Mouse (Mus musculus) hindbrain, embryonic 12.5 days (tissue): ENCODE data around the gene Tmem239. TPM values are rescaled to one million over a fixed set of nuclear protein-coding genes. Genes with fewer than 3 reads are reported as not detected.

Experiments
- ATAC-seq: fragments of 200-750 bp; cut with Nextera tagmentation; 2 replicates; pipeline ENCODE4 v1.8.0; 2017; ENCODE audit warnings: moderate TSS enrichment; ENCODE audit not compliant: low FRiP score
- H3K27ac ChIP-seq: fragments of 300-500 bp; sonication (generic); 2 replicates; pipeline ENCODE4 v1.5.1; 2016; ENCODE audit warnings: mild to moderate bottlenecking
- H3K27me3 ChIP-seq: fragments of 300-500 bp; sonication (generic); 2 replicates; pipeline ENCODE4 v1.6.1; 2016; ENCODE audit warnings: mild to moderate bottlenecking
- H3K36me3 ChIP-seq: fragments of 300-500 bp; sonication (generic); 2 replicates; pipeline ENCODE4 v1.6.1; 2016; ENCODE audit warnings: mild to moderate bottlenecking
- H3K4me1 ChIP-seq: fragments of 300-500 bp; sonication (generic); 2 replicates; pipeline ENCODE4 v1.6.1; 2016
- H3K4me2 ChIP-seq: fragments of 300-500 bp; sonication (generic); replicated peaks from 2 replicates; pipeline ENCODE4 v1.6.1; 2016; ENCODE audit warnings: mild to moderate bottlenecking
- H3K4me3 ChIP-seq: fragments of 300-500 bp; sonication (generic); 2 replicates; pipeline ENCODE4 v1.5.1; 2016; ENCODE audit warnings: mild to moderate bottlenecking
- H3K9ac ChIP-seq: fragments of 300-500 bp; sonication (generic); 2 replicates; pipeline ENCODE4 v1.6.1; 2016; ENCODE audit warnings: mild to moderate bottlenecking, moderate library complexity
- H3K9me3 ChIP-seq: fragments of 300-500 bp; sonication (generic); replicated peaks from 2 replicates; pipeline ENCODE4 v1.6.1; 2016; ENCODE audit warnings: mild to moderate bottlenecking
- WGBS: fragments of 180-500 bp; shearing (Covaris S2); methylation state at CpG from one replicate; pipeline ENCODE4 v1.1.7; 2016; 5-methylcytosine and 5-hydroxymethylcytosine counted together
- polyA plus RNA-seq: library from polyadenylated mRNA; unstranded; fragments of >200 nt; fragmentation: Nextera tagmentation; extraction: Ambion mirVana; gene quantifications from 2 replicates; pipeline ENCODE4 v1.2.1, GENCODE M21; 2016

Tmem239 gene
- polyA plus RNA-seq, 1 experiment from 2014 or later: not detected

- no peak overlapping the region for H3K4me2 ChIP-seq
- ATAC-seq: no peak
- H3K9me3 ChIP-seq: no peaks in the 10 kb centered on the region
- peaks cover 28% of the 10 kb centered on the region; the same call in 1 of the 2 replicates for H3K36me3 ChIP-seq
- no peak overlapping the region for H3K9ac ChIP-seq
- no peaks in the 10 kb centered on the region for H3K27me3 ChIP-seq
- no peak overlapping the region for H3K4me3 ChIP-seq
- WGBS: 87% methylated on average over 11 of the region's 11 CpGs
- no peak overlapping the region for H3K27ac ChIP-seq
- peaks cover 1% of the 10 kb centered on the region for H3K4me1 ChIP-seq
Measured at GRCm38 (mm10) chr2:130390993-130391625, 15.2 kb upstream of the Tmem239 start.

- no peak overlapping the region for H3K9ac ChIP-seq
- H3K4me1 ChIP-seq: peaks cover 18% of the 10 kb centered on the region
- no peak for ATAC-seq
- 0 out of 2 replicates have a peak, but pooled peaks cover 1% of the 10 kb centered on the region for H3K27me3 ChIP-seq
- no peaks in the 10 kb centered on the region for H3K9me3 ChIP-seq
- peaks cover 28% of the 10 kb centered on the region; the same call in 1 of the 2 replicates for H3K36me3 ChIP-seq
- 86% methylated on average over 3 of the region's 3 CpGs for WGBS
- no peak overlapping the region for H3K4me2 ChIP-seq
- H3K4me3 ChIP-seq: no peak overlapping the region
- no peak overlapping the region for H3K27ac ChIP-seq
Measured at GRCm38 (mm10) chr2:130392836-130393235, 13.4 kb upstream of the Tmem239 start.

GRCm38 (mm10) chr2:130395696-130396095, 10.6 kb upstream of the Tmem239 start:
- peaks cover 24% of the 10 kb centered on the region for H3K4me1 ChIP-seq
- H3K27ac ChIP-seq: no peak overlapping the region
- no peak overlapping the region for H3K4me3 ChIP-seq
- H3K9ac ChIP-seq: no peak overlapping the region
- H3K4me2 ChIP-seq: no peak overlapping the region
- ATAC-seq: no peak
- no peaks in the 10 kb centered on the region for H3K9me3 ChIP-seq
- peaks cover 15% of the 10 kb centered on the region for H3K27me3 ChIP-seq
- WGBS: 94% methylated on average over 11 of the region's 11 CpGs
- peaks cover 28% of the 10 kb centered on the region; the same call in 1 of the 2 replicates for H3K36me3 ChIP-seq

GRCm38 (mm10) chr2:130397186-130397985, 8.9 kb upstream of the Tmem239 start, which contains the start of gene Cpxm1:
Cpxm1 (minus strand) TSS chr2:130397574.
- WGBS: 1% methylated on average over 36 of the region's 53 CpGs
- peak within 1 kb of the TSS; percentile 25 for H3K27ac ChIP-seq

GRCm38 (mm10) chr2:130398091-130398490, 8.2 kb upstream of the Tmem239 start:
- Histone ChIP-seq H3K27me3 (peaks cover 15% of the 10 kb centered on the region), H3K4me3 (peak overlapping the region; percentile 55), H3K36me3 (peaks cover 20% of the 10 kb centered on the region; the same call in 1 of the 2 replicates), H3K27ac (no peak overlapping the region), H3K9me3 (no peaks in the 10 kb centered on the region), H3K4me1 (peaks cover 24% of the 10 kb centered on the region), H3K9ac (peak overlapping the region; percentile 71; the same call in 1 of the 2 replicates), H3K4me2 (peak overlapping the region; percentile 95)
- WGBS: 10% methylated on average over 14 of the region's 14 CpGs
- no peak for ATAC-seq

More at GRCm38 (mm10) chr2:130397186-130397985, 8.9 kb upstream of the Tmem239 start, which contains the start of gene Cpxm1:
- H3K27me3 ChIP-seq: peaks cover 15% of the 10 kb centered on the region
- peak within 1 kb of the TSS; percentile 55 for H3K4me3 ChIP-seq
- H3K4me1 ChIP-seq: peaks cover 24% of the 10 kb centered on the region
- peak within 1 kb of the TSS; percentile 71 for H3K9ac ChIP-seq
- no peaks in the 10 kb centered on the region for H3K9me3 ChIP-seq
- H3K4me2 ChIP-seq: peak within 1 kb of the TSS; percentile 95
- peak; percentile 86 for ATAC-seq
- H3K36me3 ChIP-seq: peaks cover 27% of the 10 kb centered on the region; the same call in 1 of the 2 replicates

GRCm38 (mm10) chr2:130400046-130400445, 6.2 kb upstream of the Tmem239 start:
- WGBS: 93% methylated on average over 1 of the region's 1 CpGs
- no peak for ATAC-seq
- Histone ChIP-seq H3K27ac (no peak overlapping the region), H3K9me3 (no peaks in the 10 kb centered on the region), H3K9ac (no peak overlapping the region), H3K4me3 (no peak overlapping the region), H3K27me3 (peaks cover 15% of the 10 kb centered on the region), H3K36me3 (0 out of 2 replicates have a peak, but pooled peaks cover 1% of the 10 kb centered on the region), H3K4me2 (no peak overlapping the region), H3K4me1 (peaks cover 24% of the 10 kb centered on the region)

GRCm38 (mm10) chr2:130401891-130402290, 4.4 kb upstream of the Tmem239 start:
- Histone ChIP-seq H3K4me1 (peaks cover 15% of the 10 kb centered on the region), H3K27me3 (peaks cover 21% of the 10 kb centered on the region), H3K27ac (no peak overlapping the region), H3K4me2 (no peak overlapping the region), H3K9me3 (no peaks in the 10 kb centered on the region), H3K9ac (no peak overlapping the region), H3K4me3 (no peak overlapping the region), H3K36me3 (no peaks in the 10 kb centered on the region)
- WGBS: 83% methylated on average over 4 of the region's 4 CpGs
- ATAC-seq: no peak

- 97% methylated on average over 1 of the region's 1 CpGs for WGBS
Measured at GRCm38 (mm10) chr2:130404939-130405338, 1.3 kb upstream of the Tmem239 start, which contains the start of the genes Gm28372 and 1700020A23Rik. Gm28372 (plus strand) TSS chr2:130405239. 1700020A23Rik (plus strand) TSS chr2:130405259.

GRCm38 (mm10) chr2:130408194-130408593, 1.9 kb downstream of the Tmem239 start:
- H3K9ac ChIP-seq: no peak overlapping the region
- WGBS: 25% methylated on average over 6 of the region's 6 CpGs

More at GRCm38 (mm10) chr2:130404939-130405338, 1.3 kb upstream of the Tmem239 start, which contains the start of the genes Gm28372 and 1700020A23Rik:
- Histone ChIP-seq H3K36me3 (no peaks in the 10 kb centered on the region), H3K27me3 (0 out of 2 replicates have a peak, but pooled peaks cover 8% of the 10 kb centered on the region), H3K4me3 (no peak within 1 kb of the TSS), H3K4me2 (no peak within 1 kb of the TSS), H3K9ac (no peak within 1 kb of the TSS), H3K9me3 (no peaks in the 10 kb centered on the region), H3K27ac (no peak within 1 kb of the TSS), H3K4me1 (0 out of 2 replicates have a peak, but pooled peaks cover 2% of the 10 kb centered on the region)
- ATAC-seq: no peak

GRCm38 (mm10) chr2:130411558-130412495, 5.5 kb downstream of the Tmem239 start:
- Histone ChIP-seq H3K9ac (no peak overlapping the region), H3K4me1 (peaks cover 7% of the 10 kb centered on the region), H3K27ac (no peak overlapping the region), H3K4me3 (no peak overlapping the region), H3K27me3 (0 out of 2 replicates have a peak, but pooled peaks cover 2% of the 10 kb centered on the region), H3K4me2 (no peak overlapping the region; the same call in 1 of the 2 replicates), H3K36me3 (no peaks in the 10 kb centered on the region), H3K9me3 (no peaks in the 10 kb centered on the region)
- ATAC-seq: peak; percentile 78
- WGBS: 34% methylated on average over 16 of the region's 16 CpGs

More at GRCm38 (mm10) chr2:130408194-130408593, 1.9 kb downstream of the Tmem239 start:
- peaks cover 7% of the 10 kb centered on the region for H3K4me1 ChIP-seq
- no peaks in the 10 kb centered on the region for H3K9me3 ChIP-seq
- no peak overlapping the region for H3K4me2 ChIP-seq
- H3K4me3 ChIP-seq: no peak overlapping the region
- H3K36me3 ChIP-seq: no peaks in the 10 kb centered on the region
- no peak for ATAC-seq
- H3K27ac ChIP-seq: no peak overlapping the region
- H3K27me3 ChIP-seq: 0 out of 2 replicates have a peak, but pooled peaks cover 8% of the 10 kb centered on the region

GRCm38 (mm10) chr2:130412775-130413174, 6.5 kb downstream of the Tmem239 start:
- Histone ChIP-seq H3K4me3 (no peak overlapping the region), H3K9ac (no peak overlapping the region), H3K27ac (no peak overlapping the region), H3K9me3 (no peaks in the 10 kb centered on the region), H3K4me2 (no peak overlapping the region), H3K4me1 (peaks cover 7% of the 10 kb centered on the region), H3K36me3 (no peaks in the 10 kb centered on the region), H3K27me3 (no peaks in the 10 kb centered on the region)
- ATAC-seq: no peak
- WGBS: 81% methylated on average over 3 of the region's 3 CpGs
